Mouse (Mus musculus) regulatory T cell (primary cell): ENCODE data around the gene Olfr889.
"Not testable (repeated sequence)": the region's sequence is repeated elsewhere in the genome, so short reads cannot be mapped to it uniquely, and the experiment has no call there.

Source experiments
- in situ Hi-C: fragments of 300-600 bp; cut with MboI, MseI; formaldehyde crosslinking; loops from one replicate; pipeline ENCODE4 v1.15.1; 2025; ENCODE audit warnings: high pct_unique_total_duplicates

Gene Olfr889

GRCm38 (mm10) chr9:38114898-38115297, at the start of gene Olfr889:
Gene Olfr889 (plus strand): TSS chr9:38115198.
- in situ Hi-C loops: no loop called here

DNA sequence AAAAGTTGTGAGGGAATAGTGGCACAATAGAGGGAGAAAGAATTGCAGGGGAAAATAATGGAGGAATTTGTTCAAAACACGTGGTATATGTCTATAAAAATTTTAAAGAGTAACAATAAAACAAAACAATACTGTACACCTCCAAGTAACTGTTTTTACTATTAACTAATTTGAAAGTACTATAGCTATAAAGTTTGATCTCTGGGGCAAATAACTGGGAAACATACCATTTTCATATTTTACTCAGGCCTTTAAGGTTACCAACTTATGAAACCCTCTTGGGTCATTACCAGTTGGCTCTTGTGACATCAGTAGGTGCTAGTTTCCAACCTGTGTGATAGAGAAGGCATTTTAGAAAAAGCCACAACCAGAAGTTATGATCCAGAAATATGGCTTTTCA, 31.2 kb upstream of the Olfr889 start, which contains the start of gene Olfr887:
Gene Olfr887, plus strand, starts transcription at position 301 of the 400 bp plus-strand sequence.
- in situ Hi-C loops: no loop called here

- in situ Hi-C loops: no loop called here
Observed at GRCm38 (mm10) chr9:38107828-38108227, 7.2 kb upstream of the Olfr889 start, which contains the start of gene Olfr888. Gene Olfr888 (plus strand): TSS chr9:38108128.

DNA sequence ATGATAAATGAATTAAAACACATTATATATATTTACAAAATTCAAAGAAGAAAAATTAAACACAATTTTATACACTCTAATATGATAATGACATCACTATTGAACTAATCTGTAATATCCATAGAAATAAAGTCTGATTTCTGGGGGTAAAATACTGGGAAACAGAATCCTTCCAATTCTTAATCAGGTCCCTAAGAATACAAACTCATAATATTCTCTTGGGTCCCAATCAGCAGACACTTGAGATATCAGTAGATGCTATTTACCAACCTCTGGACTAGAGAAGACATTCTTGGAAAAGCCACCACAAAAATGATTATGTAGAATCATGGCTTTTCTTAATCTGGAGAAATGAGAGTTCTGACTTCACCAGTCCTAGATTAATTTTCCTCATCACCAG, 27.2 kb downstream of the Olfr889 start, which contains the start of gene Olfr890:
Gene Olfr890, plus strand, starts transcription at position 301 of the 400 bp plus-strand sequence.
- in situ Hi-C loops: no loop called here

- in situ Hi-C loops: not testable (repeated sequence)
Observed at GRCm38 (mm10) chr9:38168341-38168740, 53.3 kb downstream of the Olfr889 start.
